Mouse (Mus musculus) megakaryocyte, embryonic 14.5 days (primary cell): ENCODE results near the gene Dcaf11.

Source experiments
- FLI1 ChIP-seq: IDR thresholded peaks from 2 replicates; pipeline ENCODE4 v1.6.1; 2012; ENCODE audit warnings: low read length, inconsistent platforms, mixed read lengths
- GATA1 ChIP-seq: IDR thresholded peaks from 3 replicates; pipeline ENCODE4 v1.6.1; 2012; ENCODE audit warnings: mixed read lengths, low read length, inconsistent platforms, borderline replicate concordance

- TF ChIP-seq GATA1 (no peak), FLI1 (no peak)
Measured at GRCm38 (mm10) chr14:55515846-55516245, 44.0 kb upstream of the Dcaf11 start.
